Mouse (Mus musculus) embryonic fibroblast, embryonic 13.5 days (primary cell): Measurements from ENCODE around the gene B230118H07Rik.

Experiments
- CTCF ChIP-seq: IDR thresholded peaks from 2 replicates; pipeline ENCODE4 v1.5.1; 2011; ENCODE audit warnings: mild to moderate bottlenecking, control low read depth, low read length, moderate library complexity, borderline replicate concordance; ENCODE audit not compliant: insufficient read depth
- POLR2A ChIP-seq: IDR thresholded peaks from 2 replicates; pipeline ENCODE4 v1.6.1; 2011; ENCODE audit warnings: low read depth, mild to moderate bottlenecking, control low read depth, low read length, moderate library complexity

DNA sequence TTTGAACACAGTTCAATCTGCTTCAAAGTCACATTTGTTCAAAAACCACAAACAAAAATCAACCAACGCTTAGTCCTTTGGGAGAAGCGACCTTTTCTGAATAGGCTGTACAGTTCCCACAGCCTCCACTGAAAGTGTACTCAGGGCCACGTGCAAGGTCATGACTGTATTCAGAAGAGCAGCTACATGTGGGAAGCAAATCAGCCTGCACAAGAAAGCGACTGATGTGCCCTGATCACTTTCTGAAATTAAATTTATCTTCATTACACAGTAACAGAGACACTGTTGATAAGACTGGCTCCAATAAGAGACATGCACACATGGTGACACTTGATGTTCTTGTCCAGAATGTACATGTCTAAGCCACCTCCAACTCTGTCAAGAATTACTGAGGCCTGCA lies 85.6 kb downstream of the B230118H07Rik start:
- TF ChIP-seq POLR2A (no peak), CTCF (no peak)
